Mouse (Mus musculus) thymus, adult 2 months (tissue): Measurements from ENCODE around the gene Mkks. TPM values are rescaled to one million over a fixed set of nuclear protein-coding genes. Genes with fewer than 3 reads are reported as not detected.
"Not testable (repeated sequence)": the region's sequence is repeated elsewhere in the genome, so short reads cannot be mapped to it uniquely, and the experiment has no call there.

Source experiments
- DNase-seq: peaks from one replicate; pipeline ENCODE4 v3.0.0; 2021
- H3K27ac ChIP-seq: fragments of 200-500 bp; 2 replicates; pipeline ENCODE4 v1.5.1; 2012; ENCODE audit warnings: low read length, control low read depth; ENCODE audit not compliant: control insufficient read depth, insufficient read depth
- H3K27me3 ChIP-seq: fragments of 200-500 bp; 2 replicates; pipeline ENCODE4 v1.6.1; 2012; ENCODE audit warnings: mild to moderate bottlenecking, low read length, moderate library complexity, mixed read lengths; ENCODE audit not compliant: control insufficient read depth, insufficient read depth
- H3K36me3 ChIP-seq: fragments of 200-500 bp; 2 replicates; pipeline ENCODE4 v1.6.1; 2012; ENCODE audit warnings: mild to moderate bottlenecking, low read length, moderate library complexity; ENCODE audit not compliant: control insufficient read depth, insufficient read depth
- H3K4me1 ChIP-seq: fragments of 200-500 bp; replicated peaks from 2 replicates; pipeline ENCODE4 v1.6.1; 2012; ENCODE audit warnings: low read length; ENCODE audit not compliant: control insufficient read depth, insufficient read depth
- H3K4me3 ChIP-seq: fragments of 200-500 bp; 2 replicates; pipeline ENCODE4 v1.5.1; 2012; ENCODE audit warnings: mild to moderate bottlenecking, low read length, control low read depth, moderate library complexity; ENCODE audit not compliant: control insufficient read depth, insufficient read depth
- CTCF ChIP-seq: fragments of 200-500 bp; IDR thresholded peaks from 2 replicates; pipeline ENCODE4 v1.5.1; 2012; ENCODE audit warnings: mild to moderate bottlenecking, control low read depth, low read length, moderate library complexity, borderline replicate concordance; ENCODE audit not compliant: control insufficient read depth, poor library complexity, insufficient read depth; ENCODE audit errors: extremely low read depth
- POLR2A ChIP-seq: fragments of 200-500 bp; IDR thresholded peaks from 2 replicates; pipeline ENCODE4 v1.6.1; 2012; ENCODE audit warnings: mild to moderate bottlenecking, low read length, control low read depth, moderate library complexity; ENCODE audit not compliant: control insufficient read depth, poor library complexity, insufficient read depth; ENCODE audit errors: extremely low read depth
- WGBS: fragments of 180-500 bp; shearing (Covaris S2); methylation state at CpG from one replicate; pipeline ENCODE4 v1.1.7; 2018; 5-methylcytosine and 5-hydroxymethylcytosine counted together
- polyA plus RNA-seq: library from polyadenylated mRNA; depleted of rRNA; stranded (reverse); fragments of >200 nt; gene quantifications from 2 replicates; pipeline ENCODE4 v1.2.3, GENCODE M21; 2012

The Mkks gene
- polyA plus RNA-seq, 1 experiment = 4.6 TPM

GRCm38 (mm10) chr2:136894494-136894893, 3.3 kb upstream of the Mkks start:
- Histone ChIP-seq H3K27me3 (no peaks in the 10 kb centered on the region), H3K36me3 (no peaks in the 10 kb centered on the region), H3K27ac (no peak overlapping the region), H3K4me3 (no peak overlapping the region), H3K4me1 (no peaks in the 10 kb centered on the region)
- no peak for DNase-seq
- 100% methylated on average over 2 of the region's 2 CpGs for WGBS
- TF ChIP-seq POLR2A (no peak), CTCF (no peak)

- peak; percentile 93 for DNase-seq
- no peaks in the 10 kb centered on the region for H3K36me3 ChIP-seq
- peak overlapping the region; percentile 67 for H3K4me3 ChIP-seq
- WGBS = under 1% methylated on average over 23 of the region's 23 CpGs
- TF ChIP-seq CTCF (no peak), POLR2A (peak; percentile 62; the same call in 1 of the 2 replicates)
- no peak overlapping the region for H3K27ac ChIP-seq
- H3K27me3 ChIP-seq = no peaks in the 10 kb centered on the region
- H3K4me1 ChIP-seq = no peaks in the 10 kb centered on the region
Measured at GRCm38 (mm10) chr2:136891951-136892371, 772 bp upstream of the Mkks start.

GRCm38 (mm10) chr2:136890716-136891067, 497 bp downstream of the Mkks start:
- peak overlapping the region; percentile 99 for H3K4me3 ChIP-seq
- peak overlapping the region; percentile 91 for H3K27ac ChIP-seq
- H3K36me3 ChIP-seq, H3K27me3 ChIP-seq, H3K4me1 ChIP-seq, DNase-seq: not testable (repeated sequence)
- WGBS = 5% methylated on average over 15 of the region's 15 CpGs

GRCm38 (mm10) chr2:136886846-136887245, 4.3 kb downstream of the Mkks start:
- Histone ChIP-seq H3K36me3 (peaks cover 18% of the 10 kb centered on the region), H3K4me3 (no peak overlapping the region), H3K27ac (no peak overlapping the region), H3K4me1 (no peaks in the 10 kb centered on the region), H3K27me3 (no peaks in the 10 kb centered on the region)
- TF ChIP-seq POLR2A (no peak), CTCF (no peak)
- WGBS = 73% methylated on average over 4 of the region's 4 CpGs
- peak; percentile 18 for DNase-seq

GRCm38 (mm10) chr2:136885579-136885978, 5.6 kb downstream of the Mkks start, which contains the start of gene AL731706.2:
Gene AL731706.2, minus strand, starts transcription at chr2:136885679.
- DNase-seq = no peak
- no peaks in the 10 kb centered on the region for H3K4me1 ChIP-seq
- no peaks in the 10 kb centered on the region for H3K27me3 ChIP-seq
- WGBS = 92% methylated on average over 2 of the region's 2 CpGs
- peaks cover 29% of the 10 kb centered on the region for H3K36me3 ChIP-seq
- no peak within 1 kb of the TSS for H3K27ac ChIP-seq
- H3K4me3 ChIP-seq = no peak within 1 kb of the TSS
- TF ChIP-seq POLR2A (no peak), CTCF (no peak)

GRCm38 (mm10) chr2:136854543-136855388, 36.4 kb downstream of the Mkks start:
- no peak for TF ChIP-seq CTCF
- TF ChIP-seq POLR2A = no peak
- DNase-seq = no peak
- H3K4me3 ChIP-seq = no peak overlapping the region
- no peak overlapping the region for H3K27ac ChIP-seq
- no peaks in the 10 kb centered on the region for H3K27me3 ChIP-seq
- WGBS = 85% methylated on average over 5 of the region's 5 CpGs
- no peaks in the 10 kb centered on the region for H3K4me1 ChIP-seq
- H3K36me3 ChIP-seq = no peaks in the 10 kb centered on the region

GRCm38 (mm10) chr2:136850366-136850765, 40.8 kb downstream of the Mkks start:
- no peak overlapping the region for H3K4me3 ChIP-seq
- 73% methylated on average over 3 of the region's 3 CpGs for WGBS
- H3K36me3 ChIP-seq = no peaks in the 10 kb centered on the region
- no peaks in the 10 kb centered on the region for H3K27me3 ChIP-seq
- no peak overlapping the region for H3K27ac ChIP-seq
- H3K4me1 ChIP-seq = no peaks in the 10 kb centered on the region
- no peak for DNase-seq
- TF ChIP-seq POLR2A = no peak
- no peak for TF ChIP-seq CTCF
